Mouse (Mus musculus): ENCODE measurements around the gene 1700074P13Rik. TPM values are rescaled to one million over a fixed set of nuclear protein-coding genes. Genes with fewer than 3 reads are reported as not detected.
"Not testable (repeated sequence)": the region's sequence is repeated elsewhere in the genome, so short reads cannot be mapped to it uniquely, and the experiment has no call there.

The 1700074P13Rik gene
- total RNA-seq (2021), result not detected
- long read RNA-seq, experiment 1, result 0 reads
- long read RNA-seq, experiment 2, result 0 reads

DNA sequence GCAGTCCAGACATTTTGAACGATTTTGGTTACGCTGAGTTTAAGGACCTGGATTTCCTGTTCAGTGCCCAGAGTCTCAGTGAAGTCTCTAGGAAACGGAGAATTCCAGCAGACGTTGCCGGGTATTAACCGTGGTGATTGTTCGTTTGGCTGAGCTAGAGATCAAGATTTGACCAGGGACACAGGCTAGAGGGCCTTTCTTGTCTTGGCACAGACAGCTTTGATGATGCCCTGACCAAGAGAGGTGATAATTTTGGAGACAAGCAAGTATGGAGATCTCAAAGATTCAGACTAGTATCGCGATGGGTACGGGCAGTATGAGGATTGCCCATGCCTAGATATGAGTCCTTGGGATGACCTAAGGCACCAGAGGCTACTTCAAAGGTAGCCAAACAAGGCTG is at the start of gene 1700074P13Rik:
Gene 1700074P13Rik (minus strand): TSS at position 101 of the 400 bp plus-strand sequence.
- no peak for DNase-seq (ENCODE audit: low spot score in 2 of 2)

DNA sequence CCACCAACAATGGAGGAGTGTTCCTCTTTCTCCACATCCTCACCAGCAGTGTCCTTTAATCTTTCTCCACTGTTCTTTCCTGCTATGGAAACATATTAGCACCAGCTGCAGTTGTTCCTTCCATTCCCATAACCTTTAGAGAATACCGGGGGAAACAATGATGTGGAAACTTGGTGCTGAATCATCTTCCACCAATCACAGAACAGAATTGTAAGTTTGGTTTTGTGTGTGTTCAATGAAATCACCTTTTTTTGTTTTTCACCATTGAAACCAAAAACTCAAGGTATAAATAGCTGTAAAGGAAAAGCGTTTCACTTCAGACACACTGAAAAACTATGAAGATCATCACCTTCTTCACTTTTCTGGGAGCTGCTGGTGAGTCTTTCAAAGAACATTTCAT is 24.1 kb upstream of the 1700074P13Rik start, which contains the start of gene 1810009J06Rik:
Gene 1810009J06Rik (plus strand): TSS at position 301 of the 400 bp plus-strand sequence.
- DNase-seq (ENCODE audit: low spot score in 2 of 2), result not testable (repeated sequence)

GRCm38 (mm10) chr6:40953716-40954115 is 13.4 kb upstream of the 1700074P13Rik start:
- DNase-seq (ENCODE audit: low spot score in 2 of 2), result no peak

GRCm38 (mm10) chr6:40951770-40952169 is 11.4 kb upstream of the 1700074P13Rik start, which contains the start of gene Gm4744:
Gm4744 (minus strand) TSS chr6:40951870.
- DNase-seq (ENCODE audit: low spot score in 2 of 2), result no peak

- no peak for DNase-seq (ENCODE audit: low spot score in 2 of 2)
Observed at GRCm38 (mm10) chr6:40919954-40920353, 20.4 kb downstream of the 1700074P13Rik start.

GRCm38 (mm10) chr6:40900287-40900686 is 40.1 kb downstream of the 1700074P13Rik start, which contains the start of gene Prss58:
Prss58 (minus strand) TSS chr6:40900387.
- DNase-seq (ENCODE audit: low spot score in 2 of 2), result no peak

DNA sequence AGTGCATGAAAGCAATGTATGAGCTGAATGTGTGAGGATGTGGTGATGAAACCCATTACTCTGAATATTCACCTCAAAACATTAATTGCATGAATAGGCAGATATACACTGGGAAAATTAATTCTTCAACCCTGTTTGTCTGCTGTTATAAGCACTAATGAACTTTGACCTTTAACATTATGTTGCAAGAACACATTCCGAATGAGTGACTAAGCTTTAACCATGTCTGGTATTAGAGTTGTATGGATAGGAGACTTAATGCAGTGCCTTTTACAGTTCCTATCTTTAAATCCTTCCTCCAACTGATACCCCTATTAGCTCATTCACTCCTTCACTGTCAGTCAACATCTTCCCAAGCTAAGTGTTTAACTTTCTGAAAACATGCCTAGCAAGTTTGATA is 45.6 kb downstream of the 1700074P13Rik start:
- no peak for DNase-seq (ENCODE audit: low spot score in 2 of 2)

- no peak for DNase-seq (ENCODE audit: low spot score in 2 of 2)
Observed at GRCm38 (mm10) chr6:40893577-40893976, 46.8 kb downstream of the 1700074P13Rik start.

- no peak for DNase-seq (ENCODE audit: low spot score in 2 of 2)
Observed at GRCm38 (mm10) chr6:40891754-40892153, 48.6 kb downstream of the 1700074P13Rik start.

DNA sequence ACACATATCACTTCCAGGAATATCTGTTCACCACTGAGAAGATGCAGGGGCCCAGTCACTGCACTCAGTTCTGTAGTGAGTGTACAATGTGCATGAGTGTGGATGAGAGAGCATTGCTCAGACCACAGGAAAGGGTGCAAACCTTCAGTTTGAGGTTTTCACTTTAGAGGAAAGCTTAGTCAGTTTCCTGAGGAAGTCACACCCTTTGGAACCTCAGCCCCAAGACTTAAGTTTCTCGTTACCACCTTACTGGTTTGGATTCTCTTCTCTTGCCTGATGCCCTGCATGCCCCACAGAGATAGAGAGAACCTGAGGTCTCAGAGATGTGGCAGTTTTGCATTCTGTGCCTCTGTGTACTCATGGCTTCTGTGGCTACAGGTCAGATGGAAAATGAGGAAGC is 49.4 kb downstream of the 1700074P13Rik start:
- DNase-seq (ENCODE audit: low spot score in 2 of 2), result no peak

- DNase-seq (ENCODE audit: low spot score in 2 of 2), result no peak
Observed at GRCm38 (mm10) chr6:40887394-40887793, 53.0 kb downstream of the 1700074P13Rik start, which contains the start of gene Moxd2. Moxd2 (minus strand) TSS chr6:40887494.

Other genes with a start within 250 kb of the 1700074P13Rik start
- gene Moxd2, start 53.1 kb downstream of the 1700074P13Rik start, total RNA-seq (2021), result not detected
- not detected for gene Prss58, start 40.2 kb downstream of the 1700074P13Rik start, total RNA-seq (2021)
- gene Gm4744, start 11.3 kb upstream of the 1700074P13Rik start, total RNA-seq (2021), result not detected
- not detected for gene 1810009J06Rik, start 24.2 kb upstream of the 1700074P13Rik start, total RNA-seq (2021)
- not detected for gene Gm2663, start 58.9 kb upstream of the 1700074P13Rik start, total RNA-seq (2021)
- gene 2210010C04Rik, start 95.0 kb upstream of the 1700074P13Rik start, total RNA-seq (2021), result not detected

Data from gastrocnemius, postnatal 4 days (tissue).